Mouse (Mus musculus) liver, embryonic 11.5 days (tissue): ENCODE data around the gene Gm13279. TPM values are rescaled to one million over a fixed set of nuclear protein-coding genes. Genes with fewer than 3 reads are reported as not detected.
"Not testable (repeated sequence)": the region's sequence is repeated elsewhere in the genome, so short reads cannot be mapped to it uniquely, and the experiment has no call there.

Source experiments
- ATAC-seq: fragments of 200-750 bp; cut with Nextera tagmentation; replicated peaks from 2 replicates; pipeline ENCODE4 v1.8.0; 2017; ENCODE audit warnings: moderate number of reproducible peaks, mild to moderate bottlenecking, moderate TSS enrichment, moderate library complexity; ENCODE audit not compliant: low FRiP score
- DNase-seq: peaks from one replicate; pipeline ENCODE4 v3.0.0-alpha.2; 2017; ENCODE audit warnings: low spot score
- H3K27ac ChIP-seq: fragments of 300-500 bp; sonication (generic); 2 replicates; pipeline ENCODE4 v1.5.1; 2014; ENCODE audit warnings: mild to moderate bottlenecking, low read depth, low read length, control low read depth
- H3K27me3 ChIP-seq: fragments of 300-500 bp; sonication (generic); replicated peaks from 2 replicates; pipeline ENCODE4 v1.6.1; 2014; ENCODE audit warnings: low read length, mixed read lengths; ENCODE audit not compliant: control insufficient read depth, insufficient read depth
- H3K36me3 ChIP-seq: fragments of 300-500 bp; sonication (generic); 2 replicates; pipeline ENCODE4 v1.6.1; 2014; ENCODE audit warnings: mild to moderate bottlenecking, low read length, moderate library complexity, mixed read lengths; ENCODE audit not compliant: control insufficient read depth, insufficient read depth
- H3K4me1 ChIP-seq: fragments of 300-500 bp; sonication (generic); replicated peaks from 2 replicates; pipeline ENCODE4 v1.6.1; 2014; ENCODE audit warnings: low read length, mixed read lengths; ENCODE audit not compliant: control insufficient read depth, insufficient read depth
- H3K4me2 ChIP-seq: fragments of 300-500 bp; sonication (generic); 2 replicates; pipeline ENCODE4 v1.6.1; 2014; ENCODE audit warnings: mild to moderate bottlenecking, control low read depth, moderate library complexity
- H3K4me3 ChIP-seq: fragments of 300-500 bp; sonication (generic); 2 replicates; pipeline ENCODE4 v1.5.1; 2014; ENCODE audit warnings: low read depth, low read length, control low read depth
- H3K9ac ChIP-seq: fragments of 300-500 bp; sonication (generic); 2 replicates; pipeline ENCODE4 v1.6.1; 2014; ENCODE audit warnings: low read depth, low read length, control low read depth
- H3K9me3 ChIP-seq: fragments of 300-500 bp; sonication (generic); 2 replicates; pipeline ENCODE4 v1.6.1; 2016; ENCODE audit warnings: low read length, inconsistent platforms, mixed read lengths; ENCODE audit not compliant: control insufficient read depth
- WGBS: fragments of 180-500 bp; shearing (Covaris S2); extraction: QIAGEN DNeasy Blood & Tissue Kit; methylation state at CpG from one replicate; pipeline ENCODE4 v1.1.7; 2014; 5-methylcytosine and 5-hydroxymethylcytosine counted together
- polyA plus RNA-seq: library from polyadenylated mRNA; unstranded; fragments of >200 nt; fragmentation: Nextera tagmentation; extraction: Ambion mirVana; gene quantifications from 2 replicates; pipeline ENCODE4 v1.2.1, GENCODE M21; 2014

Gm13279 gene
- not detected in 2 replicates for polyA plus RNA-seq

DNA sequence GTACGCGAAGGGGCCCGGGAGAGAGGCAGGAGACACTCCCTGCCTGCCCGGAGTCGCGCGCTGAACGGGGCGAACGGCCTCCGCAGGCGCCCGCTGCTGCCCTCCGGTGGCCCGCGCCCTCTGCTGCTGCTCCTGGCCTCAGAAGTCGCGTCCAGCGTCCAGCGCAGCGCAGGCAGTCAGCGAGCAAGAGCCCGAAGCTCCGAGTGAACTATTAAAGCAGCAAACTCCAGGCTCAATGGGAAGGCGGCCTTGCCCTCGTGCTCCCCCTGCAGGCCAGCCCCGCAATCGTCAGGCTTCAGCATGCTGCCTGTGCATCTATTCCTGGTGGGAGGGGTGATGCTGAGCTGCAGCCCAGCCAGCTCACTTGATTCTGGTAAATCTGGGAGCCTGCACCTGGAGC lies at the start of gene Gm13279:
TSS of gene Gm13279 (plus strand) at position 301 of the 400 bp plus-strand sequence.
- H3K4me3 ChIP-seq, H3K9me3 ChIP-seq, DNase-seq, H3K4me1 ChIP-seq, H3K27ac ChIP-seq, ATAC-seq, H3K36me3 ChIP-seq, H3K27me3 ChIP-seq, H3K9ac ChIP-seq, H3K4me2 ChIP-seq: not testable (repeated sequence)
- WGBS, result no CpG with 5 or more reads among the region's 28 CpGs

DNA sequence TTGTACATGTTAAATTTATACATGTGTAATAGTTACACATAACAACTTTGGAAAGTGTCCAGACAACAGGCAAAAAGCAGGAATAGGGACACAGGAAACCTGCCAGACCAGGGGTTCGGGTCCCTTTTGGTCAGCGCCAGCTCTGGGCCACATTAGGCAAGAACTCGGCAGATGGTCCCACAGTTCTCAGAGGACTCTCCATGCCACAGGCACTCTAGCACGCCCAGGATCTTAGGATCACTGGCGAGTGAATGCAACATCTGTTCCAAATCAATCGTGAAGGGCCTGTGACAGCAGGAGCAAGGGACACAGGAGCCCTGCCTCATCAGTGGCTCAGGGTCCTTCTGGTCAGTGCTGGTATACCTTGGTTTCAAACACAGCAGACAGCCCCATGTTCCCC lies 47.3 kb upstream of the Gm13279 start:
- Histone ChIP-seq H3K27me3 (no peaks in the 10 kb centered on the region), H3K4me1 (no peaks in the 10 kb centered on the region), H3K9me3 (no peaks in the 10 kb centered on the region), H3K27ac (no peak overlapping the region), H3K4me2 (no peak overlapping the region), H3K9ac (no peak overlapping the region), H3K4me3 (no peak overlapping the region), H3K36me3 (no peaks in the 10 kb centered on the region)
- WGBS, result 60% methylated on average over 6 of the region's 6 CpGs
- ATAC-seq, result no peak
- DNase-seq, result no peak

DNA sequence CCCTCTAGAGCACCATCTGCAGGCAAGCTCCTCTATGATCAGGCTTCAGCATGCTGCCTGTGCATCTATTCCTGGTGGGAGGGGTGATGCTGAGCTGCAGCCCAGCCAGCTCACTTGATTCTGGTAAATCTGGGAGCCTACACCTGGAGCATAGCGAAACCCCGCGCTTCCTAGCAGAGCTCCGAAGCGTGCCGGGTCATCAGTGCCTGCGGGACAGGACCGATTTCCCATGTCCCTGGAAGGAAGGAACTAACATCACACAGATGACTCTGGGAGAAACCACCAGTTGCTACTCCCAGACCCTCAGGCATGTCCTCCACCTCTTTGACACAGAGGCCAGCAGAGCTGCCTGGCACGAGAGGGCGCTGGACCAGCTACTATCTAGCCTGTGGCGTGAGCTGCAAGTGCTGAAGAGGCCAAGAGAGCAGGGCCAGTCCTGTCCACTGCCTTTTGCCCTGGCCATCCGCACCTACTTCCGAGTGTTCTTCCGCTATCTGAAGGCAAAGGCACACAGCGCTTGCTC lies 42.3 kb upstream of the Gm13279 start, which contains the start of gene Gm13271:
TSS of gene Gm13271 (plus strand) at position 51 of the 523 bp plus-strand sequence.
- not testable (repeated sequence) for H3K4me1 ChIP-seq, H3K9me3 ChIP-seq, ATAC-seq, H3K9ac ChIP-seq, H3K4me3 ChIP-seq, H3K27ac ChIP-seq, H3K27me3 ChIP-seq, DNase-seq, H3K4me2 ChIP-seq, H3K36me3 ChIP-seq
- WGBS, result 66% methylated on average over 14 of the region's 15 CpGs

DNA sequence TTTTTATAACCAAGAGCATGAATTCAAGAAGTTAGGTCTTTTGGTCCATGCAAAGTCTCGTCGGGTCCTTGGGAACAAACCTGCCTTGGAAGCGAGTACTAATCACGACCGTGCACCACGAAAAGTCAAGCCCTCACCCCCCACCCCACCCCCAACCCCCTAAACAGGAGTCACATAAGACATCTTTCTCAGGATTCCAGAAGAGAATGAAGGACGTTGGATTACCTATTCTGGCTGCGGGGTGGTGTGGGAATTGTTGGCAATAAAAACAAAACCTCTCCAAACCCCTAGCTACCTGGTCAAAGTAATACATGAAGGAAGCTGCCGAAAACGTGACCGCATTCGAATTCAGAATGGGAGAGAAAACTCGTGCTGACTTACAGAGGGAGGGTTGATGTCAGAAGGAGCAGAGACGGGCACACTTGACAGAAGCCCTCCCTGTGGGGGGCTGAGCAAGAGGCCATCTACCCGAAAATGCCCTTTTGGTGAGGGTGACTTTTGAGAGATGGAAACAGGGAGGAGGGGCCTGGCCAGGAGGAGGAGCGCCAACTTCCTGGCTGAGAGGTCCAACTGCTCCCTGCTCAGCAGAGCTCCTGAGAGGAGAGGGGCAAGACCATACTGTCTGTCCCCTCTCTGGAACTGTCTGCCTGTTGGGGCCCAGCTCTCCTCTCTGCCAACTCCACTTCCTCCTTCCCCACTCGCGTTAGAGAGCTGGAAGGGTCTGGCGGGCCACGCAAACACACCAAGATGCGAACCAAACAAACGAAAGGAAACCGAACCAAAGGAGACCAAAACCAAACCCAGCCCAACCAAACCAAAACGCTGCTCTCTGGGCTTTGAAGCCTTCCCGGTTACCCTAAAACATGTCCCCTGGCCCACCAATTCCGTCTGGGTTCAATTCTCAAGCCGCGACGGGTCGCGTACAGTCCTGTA lies 40.4 kb upstream of the Gm13279 start:
- ATAC-seq, result not testable (repeated sequence)
- 11% methylated on average over 28 of the region's 31 CpGs for WGBS
- peak; percentile 64 for DNase-seq

DNA sequence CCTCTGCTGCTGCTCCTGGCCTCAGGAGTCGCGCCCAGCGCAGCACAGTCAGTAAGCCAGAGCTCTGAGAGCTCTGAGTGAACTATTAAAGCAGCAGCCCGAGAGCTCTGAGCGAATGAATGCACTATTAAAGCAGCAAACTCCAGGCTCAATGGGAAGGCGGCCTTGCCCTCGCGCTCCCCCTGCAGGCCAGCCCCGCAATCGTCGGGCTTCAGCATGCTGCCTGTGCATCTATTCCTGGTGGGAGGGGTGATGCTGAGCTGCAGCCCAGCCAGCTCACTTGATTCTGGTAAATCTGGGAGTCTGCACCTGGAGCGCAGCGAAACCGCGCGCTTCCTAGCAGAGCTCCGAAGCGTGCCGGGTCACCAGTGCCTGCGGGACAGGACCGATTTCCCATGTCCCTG lies 39.6 kb upstream of the Gm13279 start:
- H3K36me3 ChIP-seq, H3K9me3 ChIP-seq, H3K4me1 ChIP-seq, H3K27me3 ChIP-seq: not testable (repeated sequence)
- peak overlapping the region; percentile 75 for H3K4me2 ChIP-seq
- H3K9ac ChIP-seq, result peak overlapping the region; percentile 71
- ATAC-seq, result peak; percentile 100
- peak; percentile 79 for DNase-seq
- peak overlapping the region; percentile 90 for H3K27ac ChIP-seq
- under 1% methylated on average over 16 of the region's 21 CpGs for WGBS
- H3K4me3 ChIP-seq, result peak overlapping the region; percentile 58

More for the DNA sequence above, 40.4 kb upstream of the Gm13279 start:
- peak overlapping the region; percentile 90 for H3K27ac ChIP-seq
- H3K4me1 ChIP-seq, H3K9me3 ChIP-seq, H3K27me3 ChIP-seq, H3K36me3 ChIP-seq: not testable (repeated sequence)
- peak overlapping the region; percentile 71 for H3K9ac ChIP-seq
- H3K4me3 ChIP-seq, result peak overlapping the region; percentile 58
- H3K4me2 ChIP-seq, result peak overlapping the region; percentile 75

DNA sequence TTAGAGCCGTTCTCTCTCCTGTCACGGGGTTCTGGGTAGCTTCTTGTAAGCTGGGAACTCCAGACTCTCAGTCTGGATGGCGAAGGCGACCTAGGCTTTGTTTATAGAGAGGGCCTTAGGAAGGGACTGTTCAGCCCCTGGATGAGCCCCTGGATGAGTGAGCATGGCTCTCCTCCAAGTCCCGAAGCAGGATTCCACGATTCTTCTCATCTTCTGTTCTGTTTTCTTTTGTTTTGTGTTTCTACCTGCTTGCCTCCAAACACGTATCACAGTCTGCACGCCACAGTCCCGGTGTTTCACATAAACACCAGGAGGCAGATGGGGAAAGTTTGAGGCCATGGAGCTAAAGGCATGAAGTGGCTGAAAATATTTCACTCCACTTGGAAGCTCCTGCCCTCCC lies 38.4 kb upstream of the Gm13279 start:
- not testable (repeated sequence) for DNase-seq, H3K4me2 ChIP-seq, H3K27me3 ChIP-seq, H3K27ac ChIP-seq, H3K36me3 ChIP-seq, H3K4me3 ChIP-seq, H3K9ac ChIP-seq, ATAC-seq, H3K9me3 ChIP-seq, H3K4me1 ChIP-seq
- 86% methylated on average over 9 of the region's 9 CpGs for WGBS

DNA sequence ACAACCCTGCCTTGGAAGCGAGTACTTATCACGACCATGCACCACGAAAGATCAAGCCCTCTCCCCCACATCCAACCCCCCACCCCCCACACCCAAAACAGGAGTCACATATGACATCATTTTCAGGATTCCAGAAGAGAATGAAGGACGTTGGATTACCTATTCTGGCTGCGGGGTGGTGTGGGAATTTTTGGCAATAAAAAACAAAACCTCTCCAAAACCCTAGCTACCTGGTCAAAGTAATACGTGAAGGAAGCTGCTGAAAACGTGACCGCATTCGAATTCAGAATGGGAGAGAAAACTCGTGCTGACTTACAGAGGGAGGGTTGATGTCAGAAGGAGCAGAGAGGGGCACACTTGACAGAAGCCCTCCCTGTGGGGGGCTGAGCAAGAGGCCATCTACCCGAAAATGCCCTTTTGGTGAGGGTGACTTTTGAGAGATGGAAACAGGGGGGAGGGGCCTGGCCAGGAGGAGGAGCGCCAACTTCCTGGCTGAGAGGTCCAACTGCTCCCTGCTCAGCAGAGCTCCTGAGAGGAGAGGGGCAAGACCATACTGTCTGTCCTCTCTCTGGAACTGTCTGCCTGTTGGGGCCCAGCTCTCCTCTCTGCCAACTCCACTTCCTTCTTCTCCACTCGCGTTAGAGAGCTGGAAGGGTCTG lies 37.5 kb upstream of the Gm13279 start, which contains the start of gene Gm13283:
TSS of gene Gm13283 (plus strand) at position 510 of the 659 bp plus-strand sequence.
- not testable (repeated sequence) for H3K27ac ChIP-seq, H3K4me1 ChIP-seq, H3K9ac ChIP-seq, DNase-seq, H3K9me3 ChIP-seq, H3K27me3 ChIP-seq, H3K36me3 ChIP-seq, ATAC-seq
- peak within 1 kb of the TSS; percentile 37 for H3K4me3 ChIP-seq
- WGBS, result 19% methylated on average over 11 of the region's 14 CpGs
- H3K4me2 ChIP-seq, result peak within 1 kb of the TSS; percentile 51

DNA sequence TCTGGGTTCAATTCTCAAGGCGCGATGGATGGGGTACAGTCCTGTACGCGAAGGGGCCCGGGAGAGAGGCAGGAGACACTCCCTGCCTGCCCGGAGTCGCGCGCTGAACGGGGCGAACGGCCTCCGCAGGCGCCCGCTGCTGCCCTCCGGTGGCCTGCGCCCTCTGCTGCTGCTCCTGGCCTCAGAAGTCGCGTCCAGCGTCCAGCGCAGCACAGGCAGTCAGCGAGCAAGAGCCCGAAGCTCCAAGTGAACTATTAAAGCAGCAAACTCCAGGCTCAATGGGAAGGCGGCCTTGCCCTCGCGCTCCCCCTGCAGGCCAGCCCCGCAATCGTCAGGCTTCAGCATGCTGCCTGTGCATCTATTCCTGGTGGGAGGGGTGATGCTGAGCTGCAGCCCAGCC lies 36.8 kb upstream of the Gm13279 start:
- H3K9me3 ChIP-seq, H3K4me1 ChIP-seq, H3K36me3 ChIP-seq, H3K27ac ChIP-seq, H3K27me3 ChIP-seq, ATAC-seq, H3K9ac ChIP-seq: not testable (repeated sequence)
- Histone ChIP-seq H3K4me3 (peak overlapping the region; percentile 37), H3K4me2 (peak overlapping the region; percentile 51)
- DNase-seq, result peak; percentile 43
- WGBS, result under 1% methylated on average over 20 of the region's 28 CpGs
